Mouse (Mus musculus) thymus, postnatal 10 days (tissue): ENCODE measurements around the gene Dusp7.

Source experiments
- DNase-seq, 2 experiments: peaks; one replicate each; pipeline ENCODE4 v3.0.0; 2021; ENCODE audit warnings: low spot score in 2 of 2

The Dusp7 gene

GRCm38 (mm10) chr9:106354810-106355209 is 13.6 kb upstream of the Dusp7 start:
- no peak for DNase-seq

- DNase-seq = no peak
Measured at GRCm38 (mm10) chr9:106355217-106355974, 13.0 kb upstream of the Dusp7 start.

- no peak for DNase-seq
Measured at GRCm38 (mm10) chr9:106355975-106356286, 12.5 kb upstream of the Dusp7 start.

GRCm38 (mm10) chr9:106356323-106356844 is 12.0 kb upstream of the Dusp7 start:
- no peak for DNase-seq

DNA sequence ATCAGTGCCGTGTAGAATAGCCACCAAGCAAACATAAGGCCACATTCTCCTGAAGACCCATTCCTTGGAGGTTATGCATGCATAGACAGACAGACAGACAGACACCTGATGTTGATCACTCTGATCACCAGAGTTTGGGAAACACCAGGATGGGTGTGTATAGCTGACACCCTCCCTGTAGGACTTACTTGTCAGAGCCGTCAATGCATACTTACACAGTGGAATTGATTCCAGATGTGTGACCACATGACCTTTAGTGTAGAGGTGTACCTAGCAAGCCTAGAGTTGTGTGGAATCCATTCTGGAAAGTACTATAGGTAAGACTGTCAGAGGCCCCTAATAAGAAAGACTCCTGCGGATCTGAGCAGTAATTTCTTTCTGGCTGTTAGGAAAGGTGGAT is 11.3 kb upstream of the Dusp7 start:
- DNase-seq = no peak

DNA sequence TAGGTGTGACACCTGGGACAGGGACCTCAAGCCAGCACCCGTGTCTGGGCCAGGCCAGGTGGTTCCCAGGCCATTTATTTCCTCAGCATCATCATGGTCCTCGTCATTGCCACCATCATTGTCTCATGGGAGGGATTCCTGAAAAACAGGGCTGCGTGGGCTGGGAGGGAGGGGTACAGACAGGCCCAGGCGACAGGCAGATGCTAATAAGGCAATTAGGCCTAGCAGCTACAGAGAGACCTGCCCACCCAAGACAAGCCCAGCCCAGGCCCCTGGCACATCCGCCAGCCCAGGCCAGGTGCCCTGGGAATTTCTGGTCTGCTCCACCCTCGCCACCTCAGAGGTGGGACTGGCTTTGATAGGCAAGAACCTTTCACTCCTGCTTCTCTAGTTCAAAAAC is 9.1 kb upstream of the Dusp7 start:
- DNase-seq = no peak

DNA sequence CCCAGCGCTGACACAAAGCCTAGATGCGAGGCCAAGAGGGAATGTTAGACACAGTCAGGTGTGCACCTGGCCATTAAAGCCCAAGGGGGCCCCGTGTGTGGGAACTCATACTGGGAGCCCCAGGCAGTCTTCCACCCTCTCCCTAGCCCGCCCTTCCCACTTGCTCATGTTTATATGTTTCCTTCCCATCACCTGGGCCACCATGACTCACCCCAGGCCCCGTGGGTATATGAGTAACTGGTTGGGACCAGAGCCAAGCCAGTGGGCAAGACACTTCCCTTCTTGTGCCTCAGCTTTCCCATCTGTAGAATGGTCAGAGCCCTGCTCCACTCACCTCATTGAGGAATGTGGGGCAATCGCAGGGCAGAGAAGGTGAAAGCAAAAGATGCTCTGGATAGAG is 7.3 kb upstream of the Dusp7 start:
- no peak for DNase-seq

- no peak for DNase-seq
Measured at GRCm38 (mm10) chr9:106365333-106365732, 3.1 kb upstream of the Dusp7 start.

- no peak for DNase-seq
Measured at GRCm38 (mm10) chr9:106366188-106366587, 2.2 kb upstream of the Dusp7 start.

DNA sequence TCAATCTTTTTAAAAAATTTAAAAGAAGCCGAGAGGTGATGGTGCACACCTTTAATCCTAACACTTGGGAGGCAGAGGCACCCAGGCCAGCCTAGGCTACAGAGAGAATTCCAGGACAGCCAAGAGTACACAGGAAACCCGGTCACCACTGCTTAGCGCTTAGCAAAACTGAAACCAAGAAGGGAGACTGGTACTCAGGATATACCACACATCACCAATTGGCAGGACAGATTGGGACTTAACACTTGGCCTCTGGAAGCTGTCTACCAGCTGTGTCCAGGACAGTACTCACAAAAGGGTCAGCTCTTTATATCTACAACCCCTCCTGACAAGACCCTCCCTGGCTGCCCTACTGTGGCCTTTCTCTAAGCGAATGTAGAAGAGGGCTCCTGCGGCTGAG is 1.4 kb upstream of the Dusp7 start:
- DNase-seq = no peak

DNA sequence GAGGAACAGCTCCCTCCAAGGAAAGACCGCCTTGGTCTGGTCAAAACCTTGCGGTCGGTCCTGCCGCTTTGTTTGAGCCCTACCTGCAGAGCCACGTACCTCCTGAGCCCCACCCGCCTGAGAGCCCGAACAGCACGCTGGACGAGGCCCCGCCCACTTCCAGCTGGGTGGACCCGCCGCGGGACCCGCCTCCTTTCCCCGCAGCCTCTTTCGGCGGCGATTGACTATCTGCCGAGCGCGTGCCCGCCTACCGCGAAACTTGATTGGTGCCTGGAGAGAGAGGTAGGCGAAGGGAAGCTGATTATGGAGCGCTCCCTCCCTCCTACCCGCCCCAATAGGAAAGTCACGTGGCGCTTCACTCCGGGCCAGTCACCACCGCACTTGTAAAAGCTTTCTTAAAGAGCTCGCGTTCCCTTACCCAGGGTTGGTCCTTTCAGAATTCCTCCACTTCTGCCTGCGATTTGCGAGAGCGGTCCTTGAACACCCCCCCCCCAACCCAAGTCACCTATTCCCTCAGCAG is 780 bp upstream of the Dusp7 start:
- DNase-seq = peak; percentile 98

- DNase-seq = peak; percentile 35 to 49
Measured at GRCm38 (mm10) chr9:106368831-106369501, 534 bp downstream of the Dusp7 start.

- no peak for DNase-seq
Measured at GRCm38 (mm10) chr9:106369801-106370485, 1.5 kb downstream of the Dusp7 start.

DNA sequence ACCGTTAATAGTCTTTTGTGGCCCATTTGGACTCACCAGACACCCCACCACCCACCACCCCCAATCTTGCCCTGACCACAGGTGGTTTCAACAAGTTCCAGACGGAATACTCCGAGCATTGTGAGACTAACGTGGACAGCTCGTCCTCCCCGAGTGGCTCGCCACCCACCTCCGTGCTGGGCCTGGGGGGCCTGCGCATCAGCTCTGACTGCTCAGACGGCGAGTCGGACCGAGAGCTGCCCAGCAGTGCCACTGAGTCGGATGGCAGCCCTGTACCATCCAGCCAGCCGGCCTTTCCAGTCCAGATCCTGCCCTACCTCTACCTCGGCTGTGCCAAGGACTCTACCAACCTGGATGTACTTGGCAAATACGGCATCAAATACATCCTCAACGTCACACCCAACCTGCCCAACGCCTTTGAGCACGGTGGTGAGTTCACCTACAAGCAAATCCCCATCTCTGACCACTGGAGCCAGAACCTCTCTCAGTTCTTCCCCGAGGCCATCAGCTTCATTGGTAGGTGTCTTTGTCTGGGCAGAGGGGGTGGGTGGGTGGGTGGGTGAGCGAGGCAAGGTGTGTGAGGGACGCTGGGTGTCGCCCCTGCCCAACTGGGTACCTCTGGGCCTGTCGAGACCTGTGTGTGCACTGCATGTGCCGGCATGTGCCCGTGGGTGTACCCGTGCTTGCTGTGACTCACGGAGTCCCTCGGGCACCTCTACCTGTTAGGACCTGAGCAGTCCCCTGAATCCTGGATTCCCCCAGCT is 2.4 kb downstream of the Dusp7 start:
- DNase-seq = no peak

DNA sequence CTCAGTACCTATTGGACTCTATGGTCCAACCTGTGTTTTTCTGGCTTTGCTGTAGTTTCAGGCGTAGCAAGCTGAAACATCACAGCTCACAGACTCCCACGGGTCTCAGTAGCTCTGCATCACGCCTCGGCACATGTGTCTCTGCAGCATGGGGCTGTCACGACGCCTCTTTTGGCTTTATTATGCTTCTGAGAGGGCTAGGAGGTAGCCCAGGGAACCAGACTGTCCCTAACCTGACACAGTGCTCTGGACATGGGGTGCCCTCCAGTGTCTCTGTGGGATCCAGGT is 2.9 kb downstream of the Dusp7 start:
- no peak for DNase-seq

GRCm38 (mm10) chr9:106371776-106372175 is 3.3 kb downstream of the Dusp7 start:
- peak; percentile 73 to 77 for DNase-seq

- peak in 1 of 2 experiments; percentile 16 for DNase-seq
Measured at GRCm38 (mm10) chr9:106372431-106373412, 4.3 kb downstream of the Dusp7 start.

DNA sequence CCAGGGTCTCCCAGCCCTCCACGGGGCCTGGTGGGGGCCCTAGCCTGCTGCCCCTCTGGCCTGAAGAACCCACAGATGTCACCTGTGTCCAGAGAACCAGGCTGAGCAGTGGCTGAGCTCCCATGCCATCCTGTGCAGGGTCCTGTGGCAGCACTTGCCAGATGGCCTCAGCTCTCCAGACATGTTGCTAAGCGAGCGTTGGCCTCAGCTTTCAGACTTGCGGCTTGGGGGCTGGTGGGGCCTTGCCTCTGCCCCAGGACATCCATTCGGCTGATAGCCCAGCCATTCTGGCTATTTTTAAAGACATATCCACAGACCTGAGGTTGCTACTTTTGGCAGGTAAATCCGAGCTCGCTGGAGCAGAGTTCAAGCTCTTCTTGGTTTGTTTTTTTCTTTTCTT is 5.5 kb downstream of the Dusp7 start:
- no peak for DNase-seq

DNA sequence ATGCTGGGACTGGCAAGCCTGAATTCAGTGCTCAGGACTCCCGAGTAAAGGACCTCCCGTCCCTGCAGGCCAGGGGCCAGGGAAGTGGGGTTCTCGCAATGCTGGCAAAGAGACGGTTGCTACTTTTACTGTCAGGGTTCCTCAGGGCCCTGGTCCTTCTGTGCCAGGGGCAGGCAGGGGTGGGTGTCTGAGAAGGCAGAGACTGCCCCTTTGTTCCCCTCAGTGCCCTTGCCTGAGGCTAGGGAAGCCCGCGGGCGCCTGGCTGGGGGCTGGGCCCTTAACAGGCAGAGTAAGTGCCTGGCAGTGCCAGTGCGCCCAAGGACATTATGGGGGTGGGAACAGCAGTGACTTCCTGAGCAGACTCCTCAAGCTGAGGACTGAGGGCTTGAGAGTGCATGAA is 8.8 kb downstream of the Dusp7 start:
- no peak for DNase-seq

- no peak for DNase-seq
Measured at GRCm38 (mm10) chr9:106378045-106378444, 9.6 kb downstream of the Dusp7 start.

DNA sequence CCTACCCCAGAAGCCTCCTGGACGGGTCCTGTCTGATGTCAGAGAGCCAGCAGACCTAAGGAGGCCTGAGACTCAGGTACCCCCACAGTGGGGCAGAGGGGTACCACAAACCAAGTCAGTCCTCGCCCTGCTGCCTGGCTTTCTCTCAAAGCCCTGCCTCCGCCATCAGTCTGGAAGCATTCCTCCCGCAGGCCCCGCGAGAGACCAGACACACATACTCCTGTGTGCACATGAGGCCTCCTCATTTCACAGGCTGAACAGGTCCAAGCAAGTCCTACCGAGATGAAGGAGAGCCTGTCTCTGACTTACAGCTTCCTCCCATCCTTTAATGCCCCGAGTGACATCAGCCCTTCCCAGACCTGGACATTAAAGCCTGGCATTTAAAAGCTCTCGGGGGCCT is 10.3 kb downstream of the Dusp7 start:
- DNase-seq = no peak
